Mouse (Mus musculus) small intestine, adult 2 months (tissue): ENCODE measurements around the gene Cfap300.

ENCODE experiments used
- CTCF ChIP-seq: fragments of 200-500 bp; IDR thresholded peaks from 2 replicates; pipeline ENCODE4 v1.5.1; 2012; ENCODE audit warnings: low read depth, mild to moderate bottlenecking, control low read depth, inconsistent platforms, low read length, moderate library complexity, mixed read lengths; ENCODE audit not compliant: insufficient replicate concordance, insufficient read length; ENCODE audit errors: extremely low read depth
- POLR2A ChIP-seq: fragments of 200-500 bp; IDR thresholded peaks from 2 replicates; pipeline ENCODE4 v1.6.1; 2012; ENCODE audit warnings: low read depth, mild to moderate bottlenecking, control low read depth, inconsistent platforms, low read length, moderate library complexity

- TF ChIP-seq POLR2A (no peak), CTCF (no peak)
Observed at GRCm38 (mm10) chr9:7983665-7984064, 59.0 kb downstream of the Cfap300 start.
